ENCODE assay signal across 9 mouse cellular contexts in genomic region chr10:77621546-77621945, GRCm38 (mm10). TPM values are rescaled to one million over a fixed set of nuclear protein-coding genes. Genes with fewer than 3 reads are reported as not detected.
DNase-seq lines count a peak whose midpoint lies in the region; ATAC-seq and TF ChIP-seq lines count a peak whose summit lies in the region.
"Had no signal": no experiment of that assay in that cellular context is flagged by ENCODE, and none has a peak within 500 bp of the region (broad histone marks: within the 10 kb centered on the region; RNA-seq: fewer than 3 reads in every experiment).

No protein-coding gene starts in this region.

- H3K27me3 ChIP-seq in heart, embryonic 16.5 days (ENCODE audit: control insufficient read depth, insufficient read depth, low read length), result no peaks in the 10 kb centered on the region
- H3K27me3 ChIP-seq in hindbrain, embryonic 13.5 days, result no peaks in the 10 kb centered on the region
- H3K27me3 ChIP-seq in midbrain, embryonic 12.5 days, result no peaks in the 10 kb centered on the region
- H3K27me3 ChIP-seq: Patski had no signal

- H3K9me3 ChIP-seq in heart, embryonic 16.5 days (replicated peaks; ENCODE audit: control insufficient read depth, low read length), result no peaks in the 10 kb centered on the region
- H3K9me3 ChIP-seq in hindbrain, embryonic 13.5 days, result no peaks in the 10 kb centered on the region
- H3K9me3 ChIP-seq in midbrain, embryonic 12.5 days, result no peaks in the 10 kb centered on the region

- no peak for ATAC-seq in heart, embryonic 16.5 days (replicated peaks; ENCODE audit: extremely low read depth, insufficient read depth, low FRiP score)
- ATAC-seq in hindbrain, embryonic 13.5 days (ENCODE audit: low FRiP score), result no peak
- no peak for ATAC-seq in midbrain, embryonic 12.5 days (ENCODE audit: low FRiP score, low read depth)

- no peak for TF ChIP-seq CTCF in bone marrow, adult 2 months (IDR thresholded peaks at IDR 0.05; ENCODE audit: control insufficient read depth, insufficient read depth, low read length)

- H3K4me1 ChIP-seq in heart, embryonic 16.5 days (ENCODE audit: control insufficient read depth, insufficient read depth, low read length), result peaks cover 33% of the 10 kb centered on the region
- H3K4me1 ChIP-seq in bone marrow, adult 2 months (ENCODE audit: control insufficient read depth, insufficient read depth, low read length), result peaks cover 7% of the 10 kb centered on the region
- H3K4me1 ChIP-seq in hindbrain, embryonic 13.5 days (replicated peaks), result peaks cover 43% of the 10 kb centered on the region
- peaks cover 26% of the 10 kb centered on the region for H3K4me1 ChIP-seq in midbrain, embryonic 12.5 days

- peaks cover 9% of the 10 kb centered on the region for H3K36me3 ChIP-seq in heart, embryonic 16.5 days (ENCODE audit: control insufficient read depth, insufficient read depth)
- peaks cover 22% of the 10 kb centered on the region for H3K36me3 ChIP-seq in hindbrain, embryonic 13.5 days
- H3K36me3 ChIP-seq in midbrain, embryonic 12.5 days, result peaks cover 27% of the 10 kb centered on the region

- H3K4me3 ChIP-seq in heart, embryonic 16.5 days (ENCODE audit: low read length), result peak overlapping the region; percentile 88
- peak overlapping the region; percentile 60 for H3K4me3 ChIP-seq in bone marrow, adult 2 months (replicated peaks; ENCODE audit: control insufficient read depth, low read depth, low read length)
- peak overlapping the region; percentile 87 for H3K4me3 ChIP-seq in hindbrain, embryonic 13.5 days
- peak overlapping the region; percentile 99 for H3K4me3 ChIP-seq in midbrain, embryonic 12.5 days

- H3K27ac ChIP-seq in heart, embryonic 16.5 days (ENCODE audit: low read length), result peak overlapping the region; percentile 86
- H3K27ac ChIP-seq in bone marrow, adult 2 months (ENCODE audit: control insufficient read depth, insufficient read depth, low read depth, low read length, poor library complexity), result peak overlapping the region; percentile 93
- H3K27ac ChIP-seq in hindbrain, embryonic 13.5 days, result peak overlapping the region; percentile 89
- H3K27ac ChIP-seq in midbrain, embryonic 12.5 days (replicated peaks), result peak overlapping the region; percentile 84

- peak overlapping the region; percentile 98 for H3K9ac ChIP-seq in heart, embryonic 16.5 days (ENCODE audit: low read length)
- peak overlapping the region; percentile 98 for H3K9ac ChIP-seq in hindbrain, embryonic 13.5 days
- H3K9ac ChIP-seq in midbrain, embryonic 12.5 days (replicated peaks), result peak overlapping the region; percentile 98

- intact Hi-C loops in heart, postnatal 36 days (cut with DNase I), result loop anchor here (5.0 to 10.0 kb wide), 3 partner anchors 39 to 543 kb away; partner anchors contain the start of genes 1810043G02Rik, D10Jhu81e, Pttg1ip and Trpm2

- H3K4me2 ChIP-seq in heart, embryonic 16.5 days (ENCODE audit: low read depth, low read length), result peak overlapping the region; percentile 79
- peak overlapping the region; percentile 79 for H3K4me2 ChIP-seq in hindbrain, embryonic 13.5 days
- peak overlapping the region; percentile 79 for H3K4me2 ChIP-seq in midbrain, embryonic 12.5 days (replicated peaks)

- WGBS in heart, embryonic 16.5 days, result 72% methylated on average over 8 of the region's 8 CpGs
- WGBS in bone marrow, adult 2 months, result 56% methylated on average over 8 of the region's 8 CpGs
- 81% methylated on average over 8 of the region's 8 CpGs for WGBS in hindbrain, embryonic 13.5 days
- WGBS in midbrain, embryonic 12.5 days, result 78% methylated on average over 8 of the region's 8 CpGs

- TF ChIP-seq POLR2A in bone marrow, adult 2 months (IDR thresholded peaks at IDR 0.05; ENCODE audit: borderline replicate concordance, control insufficient read depth, low read depth, low read length), result no peak

- no peak for DNase-seq in heart, postnatal 36 days
- DNase-seq in frontal cortex, postnatal 10 days (ENCODE audit: low spot score in 2 of 2), result no peak
- DNase-seq in ovary, postnatal 14 days (ENCODE audit: low spot score), result no peak
- DNase-seq in right cerebral cortex, adult 2 months (ENCODE audit: low spot score in 2 of 2), result no peak

RNA-seq across cellular contexts. Expression of gene Ube2g2, which starts 0.5 kb away (rescaled TPM):
- polyA plus RNA-seq in heart, embryonic 16.5 days (2015; fragmentation: Nextera tagmentation; extraction: Ambion mirVana), result 85.4 and 91.0 TPM in 2 replicates
- total RNA-seq in heart, postnatal 36 days (2021), result 10 to 100 TPM; 65.2 to 73.4 TPM
- 21.5 and 35.5 TPM in 2 replicates for polyA plus RNA-seq in bone marrow, adult 2 months (2011; ENCODE audit: insufficient read depth, insufficient read length, low replicate concordance, missing spikeins)
- polyA plus RNA-seq in hindbrain, embryonic 13.5 days (2015; fragmentation: Nextera tagmentation; extraction: Ambion mirVana), result 94.5 and 95.0 TPM in 2 replicates
- polyA plus RNA-seq in midbrain, embryonic 12.5 days (2016; fragmentation: Nextera tagmentation; extraction: Ambion mirVana), result 83.6 and 84.2 TPM in 2 replicates

RNA-seq across cellular contexts. Expression of gene Gm49325, which starts 15.5 kb away (rescaled TPM):
- polyA plus RNA-seq in heart, embryonic 16.5 days (2015; fragmentation: Nextera tagmentation; extraction: Ambion mirVana), result 4.6 TPM in 1 of 2 replicates, not detected in the other
- 10 to 100 TPM; 10.6 to 17.6 TPM for total RNA-seq in heart, postnatal 36 days (2021)
- polyA plus RNA-seq in bone marrow, adult 2 months (2011; ENCODE audit: insufficient read depth, insufficient read length, low replicate concordance, missing spikeins), result not detected in 2 replicates
- polyA plus RNA-seq in hindbrain, embryonic 13.5 days (2015; fragmentation: Nextera tagmentation; extraction: Ambion mirVana), result 2.1 and 3.4 TPM in 2 replicates
- polyA plus RNA-seq in midbrain, embryonic 12.5 days (2016; fragmentation: Nextera tagmentation; extraction: Ambion mirVana), result 7.7 and 19.3 TPM in 2 replicates

RNA-seq across cellular contexts. Expression of gene Sumo3, which starts 15.6 kb away (rescaled TPM):
- 157 and 170 TPM in 2 replicates for polyA plus RNA-seq in heart, embryonic 16.5 days (2015; fragmentation: Nextera tagmentation; extraction: Ambion mirVana)
- total RNA-seq in heart, postnatal 36 days (2021), result 10 to 100 TPM; 52.9 to 58.9 TPM
- 69.9 and 76.0 TPM in 2 replicates for polyA plus RNA-seq in bone marrow, adult 2 months (2011; ENCODE audit: insufficient read depth, insufficient read length, low replicate concordance, missing spikeins)
- polyA plus RNA-seq in hindbrain, embryonic 13.5 days (2015; fragmentation: Nextera tagmentation; extraction: Ambion mirVana), result 271 and 274 TPM in 2 replicates
- 304 and 325 TPM in 2 replicates for polyA plus RNA-seq in midbrain, embryonic 12.5 days (2016; fragmentation: Nextera tagmentation; extraction: Ambion mirVana)

RNA-seq across cellular contexts. Expression of gene Pttg1ip, which starts 40.0 kb away (rescaled TPM):
- 127 and 132 TPM in 2 replicates for polyA plus RNA-seq in heart, embryonic 16.5 days (2015; fragmentation: Nextera tagmentation; extraction: Ambion mirVana)
- total RNA-seq in heart, postnatal 36 days (2021), result 100 to 1,000 TPM; 137 to 138 TPM
- polyA plus RNA-seq in bone marrow, adult 2 months (2011; ENCODE audit: insufficient read depth, insufficient read length, low replicate concordance, missing spikeins), result 38.1 and 67.0 TPM in 2 replicates
- polyA plus RNA-seq in hindbrain, embryonic 13.5 days (2015; fragmentation: Nextera tagmentation; extraction: Ambion mirVana), result 69.0 and 71.9 TPM in 2 replicates
- polyA plus RNA-seq in midbrain, embryonic 12.5 days (2016; fragmentation: Nextera tagmentation; extraction: Ambion mirVana), result 62.4 and 69.4 TPM in 2 replicates
